Mouse (Mus musculus) fibroblast of lung, adult 2 months (primary cell): ENCODE results near the gene Ankrd63.
"Not testable (repeated sequence)": the region's sequence is repeated elsewhere in the genome, so short reads cannot be mapped to it uniquely, and the experiment has no call there.

Experiments used
- DNase-seq: peaks from one replicate; pipeline ENCODE4 v3.0.0-alpha.2; 2011; ENCODE audit warnings: low read depth

Ankrd63 gene

GRCm38 (mm10) chr2:118662902-118663803 lies 40.6 kb downstream of the Ankrd63 start, which contains the start of gene Pak6:
TSS of gene Pak6 (plus strand) at chr2:118663303.
- DNase-seq: no peak

- DNase-seq: no peak
Measured at GRCm38 (mm10) chr2:118661891-118662290, 41.9 kb downstream of the Ankrd63 start.

GRCm38 (mm10) chr2:118659998-118660452 lies 43.7 kb downstream of the Ankrd63 start:
- DNase-seq: no peak

GRCm38 (mm10) chr2:118659493-118659892 lies 44.3 kb downstream of the Ankrd63 start:
- no peak for DNase-seq

- DNase-seq: peak; percentile 79
Measured at GRCm38 (mm10) chr2:118659077-118659476, 44.7 kb downstream of the Ankrd63 start.

GRCm38 (mm10) chr2:118658457-118658856 lies 45.3 kb downstream of the Ankrd63 start:
- DNase-seq: no peak

- DNase-seq: no peak
Measured at GRCm38 (mm10) chr2:118656688-118657281, 47.0 kb downstream of the Ankrd63 start.

GRCm38 (mm10) chr2:118650697-118651096 lies 53.1 kb downstream of the Ankrd63 start:
- not testable (repeated sequence) for DNase-seq
